Mouse (Mus musculus) limb, embryonic 12.5 days (tissue): ENCODE results near the gene Syap1. TPM values are rescaled to one million over a fixed set of nuclear protein-coding genes. Genes with fewer than 3 reads are reported as not detected.
"Not testable (repeated sequence)": the region's sequence is repeated elsewhere in the genome, so short reads cannot be mapped to it uniquely, and the experiment has no call there.

ENCODE experiments used
- ATAC-seq: fragments of 200-750 bp; cut with Nextera tagmentation; 2 replicates; pipeline ENCODE4 v1.8.0; 2017; ENCODE audit warnings: low read depth, moderate TSS enrichment; ENCODE audit not compliant: insufficient number of reproducible peaks, insufficient read depth, low FRiP score, low TSS enrichment
- H3K27ac ChIP-seq: fragments of 300-500 bp; sonication (generic); 2 replicates; pipeline ENCODE4 v1.5.1; 2016; ENCODE audit warnings: mild to moderate bottlenecking, moderate library complexity
- H3K27me3 ChIP-seq: fragments of 300-500 bp; sonication (generic); 2 replicates; pipeline ENCODE4 v1.6.1; 2016; ENCODE audit warnings: mild to moderate bottlenecking, moderate library complexity
- H3K36me3 ChIP-seq: fragments of 300-500 bp; sonication (generic); 2 replicates; pipeline ENCODE4 v1.6.1; 2016; ENCODE audit warnings: mild to moderate bottlenecking, moderate library complexity
- H3K4me1 ChIP-seq: fragments of 300-500 bp; sonication (generic); replicated peaks from 2 replicates; pipeline ENCODE4 v1.6.1; 2016
- H3K4me2 ChIP-seq: fragments of 300-500 bp; sonication (generic); 2 replicates; pipeline ENCODE4 v1.6.1; 2016; ENCODE audit warnings: mild to moderate bottlenecking, moderate library complexity
- H3K4me3 ChIP-seq: fragments of 300-500 bp; sonication (generic); replicated peaks from 2 replicates; pipeline ENCODE4 v1.5.1; 2016; ENCODE audit warnings: mild to moderate bottlenecking
- H3K9ac ChIP-seq: fragments of 300-500 bp; sonication (generic); replicated peaks from 2 replicates; pipeline ENCODE4 v1.6.1; 2016; ENCODE audit warnings: mild to moderate bottlenecking, moderate library complexity
- H3K9me3 ChIP-seq: fragments of 300-500 bp; sonication (generic); 2 replicates; pipeline ENCODE4 v1.6.1; 2016; ENCODE audit warnings: mild to moderate bottlenecking, moderate library complexity
- WGBS: fragments of 180-500 bp; shearing (Covaris S2); methylation state at CpG from one replicate; pipeline ENCODE4 v1.1.7; 2016; 5-methylcytosine and 5-hydroxymethylcytosine counted together
- polyA plus RNA-seq: library from polyadenylated mRNA; unstranded; fragments of >200 nt; fragmentation: Nextera tagmentation; extraction: Ambion mirVana; gene quantifications from 2 replicates; pipeline ENCODE4 v1.2.1, GENCODE M21; 2016

Syap1 gene
- 45.6 and 50.3 TPM in 2 replicates for polyA plus RNA-seq

- H3K27me3 ChIP-seq: peaks cover 13% of the 10 kb centered on the region
- peak within 1 kb of the TSS; percentile 41; the same call in 1 of the 2 replicates for H3K27ac ChIP-seq
- H3K36me3 ChIP-seq: no peaks in the 10 kb centered on the region
- peak within 1 kb of the TSS; percentile 66 for H3K9ac ChIP-seq
- peaks cover 3% of the 10 kb centered on the region; the same call in 1 of the 2 replicates for H3K4me1 ChIP-seq
- H3K9me3 ChIP-seq: no peaks in the 10 kb centered on the region
- ATAC-seq: peak; percentile 84
- 17% methylated on average over 43 of the region's 47 CpGs for WGBS
- H3K4me3 ChIP-seq: peak within 1 kb of the TSS; percentile 65
- H3K4me2 ChIP-seq: peak within 1 kb of the TSS; percentile 55
Measured at GRCm38 (mm10) chrX:162887931-162888511, at the start of gene Syap1. Gene Syap1 (minus strand): TSS chrX:162888447.

- Histone ChIP-seq H3K4me1 (no peaks in the 10 kb centered on the region), H3K4me3 (no peak overlapping the region), H3K27ac (no peak overlapping the region), H3K36me3 (peaks cover 39% of the 10 kb centered on the region), H3K9ac (no peak overlapping the region), H3K9me3 (no peaks in the 10 kb centered on the region), H3K27me3 (0 out of 2 replicates have a peak, but pooled peaks cover 4% of the 10 kb centered on the region), H3K4me2 (no peak overlapping the region)
- no peak for ATAC-seq
- 89% methylated on average over 2 of the region's 2 CpGs for WGBS
Measured at GRCm38 (mm10) chrX:162931467-162931866, 43.2 kb upstream of the Syap1 start.

- ATAC-seq: no peak
- Histone ChIP-seq H3K4me2 (no peak overlapping the region), H3K9ac (no peak overlapping the region), H3K4me1 (no peaks in the 10 kb centered on the region), H3K27ac (no peak overlapping the region), H3K36me3 (peaks cover 44% of the 10 kb centered on the region; the same call in 1 of the 2 replicates), H3K27me3 (peaks cover 14% of the 10 kb centered on the region), H3K4me3 (no peak overlapping the region), H3K9me3 (no peaks in the 10 kb centered on the region)
- WGBS: 93% methylated on average over 8 of the region's 8 CpGs
Measured at GRCm38 (mm10) chrX:162921487-162922125, 33.4 kb upstream of the Syap1 start.

- no peak overlapping the region for H3K4me2 ChIP-seq
- no peaks in the 10 kb centered on the region for H3K27me3 ChIP-seq
- peaks cover 34% of the 10 kb centered on the region for H3K36me3 ChIP-seq
- no peak overlapping the region for H3K27ac ChIP-seq
- H3K9me3 ChIP-seq: no peaks in the 10 kb centered on the region
- no peak overlapping the region for H3K9ac ChIP-seq
- no peaks in the 10 kb centered on the region for H3K4me1 ChIP-seq
- peak; percentile 37; the same call in 1 of the 2 replicates for ATAC-seq
- H3K4me3 ChIP-seq: no peak overlapping the region
- WGBS: 41% methylated on average over 5 of the region's 5 CpGs
Measured at GRCm38 (mm10) chrX:162915697-162916096, 27.4 kb upstream of the Syap1 start.

- WGBS: 97% methylated on average over 3 of the region's 3 CpGs
- ATAC-seq: no peak
- H3K4me3 ChIP-seq: no peak overlapping the region
Measured at GRCm38 (mm10) chrX:162913651-162914050, 25.4 kb upstream of the Syap1 start.

GRCm38 (mm10) chrX:162907554-162907953, 19.3 kb upstream of the Syap1 start:
- 79% methylated on average over 3 of the region's 3 CpGs for WGBS
- Histone ChIP-seq H3K9me3 (no peaks in the 10 kb centered on the region), H3K27ac (no peak overlapping the region), H3K4me1 (no peaks in the 10 kb centered on the region), H3K36me3 (peaks cover 19% of the 10 kb centered on the region), H3K4me3 (no peak overlapping the region), H3K9ac (no peak overlapping the region), H3K4me2 (no peak overlapping the region), H3K27me3 (peaks cover 9% of the 10 kb centered on the region; the same call in 1 of the 2 replicates)
- ATAC-seq: no peak

More at GRCm38 (mm10) chrX:162913651-162914050, 25.4 kb upstream of the Syap1 start:
- no peak overlapping the region for H3K27ac ChIP-seq
- H3K27me3 ChIP-seq: no peaks in the 10 kb centered on the region
- H3K9ac ChIP-seq: no peak overlapping the region
- no peaks in the 10 kb centered on the region for H3K4me1 ChIP-seq
- no peaks in the 10 kb centered on the region for H3K9me3 ChIP-seq
- peaks cover 41% of the 10 kb centered on the region for H3K36me3 ChIP-seq
- H3K4me2 ChIP-seq: no peak overlapping the region

- H3K27me3 ChIP-seq: peaks cover 9% of the 10 kb centered on the region
- peak overlapping the region; percentile 68 for H3K9ac ChIP-seq
- no peaks in the 10 kb centered on the region for H3K36me3 ChIP-seq
- WGBS: 22% methylated on average over 29 of the region's 29 CpGs
- H3K9me3 ChIP-seq: no peaks in the 10 kb centered on the region
- H3K27ac ChIP-seq: peak overlapping the region; percentile 85
- H3K4me3 ChIP-seq: peak overlapping the region; percentile 60
- H3K4me1 ChIP-seq: no peaks in the 10 kb centered on the region
- peak overlapping the region; percentile 52 for H3K4me2 ChIP-seq
- peak; percentile 67 for ATAC-seq
Measured at GRCm38 (mm10) chrX:162902040-162902734, 13.9 kb upstream of the Syap1 start.

GRCm38 (mm10) chrX:162901371-162902039, 13.3 kb upstream of the Syap1 start:
- H3K27me3 ChIP-seq: peaks cover 9% of the 10 kb centered on the region
- H3K36me3 ChIP-seq: no peaks in the 10 kb centered on the region
- H3K4me1 ChIP-seq: no peaks in the 10 kb centered on the region

GRCm38 (mm10) chrX:162900938-162901337, 12.7 kb upstream of the Syap1 start, which contains the start of gene Ctps2:
Gene Ctps2 (plus strand): TSS chrX:162901238.
- WGBS: 30% methylated on average over 4 of the region's 4 CpGs
- Histone ChIP-seq H3K27ac (peak within 1 kb of the TSS; percentile 85), H3K27me3 (peaks cover 9% of the 10 kb centered on the region), H3K9ac (peak within 1 kb of the TSS; percentile 68), H3K4me3 (peak within 1 kb of the TSS; percentile 60), H3K4me2 (peak within 1 kb of the TSS; percentile 52), H3K36me3 (no peaks in the 10 kb centered on the region), H3K9me3 (no peaks in the 10 kb centered on the region), H3K4me1 (no peaks in the 10 kb centered on the region)
- ATAC-seq: 0 out of 2 replicates have a peak, but pooled peaks have one; percentile 4

More at GRCm38 (mm10) chrX:162901371-162902039, 13.3 kb upstream of the Syap1 start:
- peak overlapping the region; percentile 52 for H3K4me2 ChIP-seq
- H3K9ac ChIP-seq: peak overlapping the region; percentile 68
- peak overlapping the region; percentile 85 for H3K27ac ChIP-seq
- no peaks in the 10 kb centered on the region for H3K9me3 ChIP-seq
- WGBS: 26% methylated on average over 25 of the region's 25 CpGs
- peak overlapping the region; percentile 60 for H3K4me3 ChIP-seq
- ATAC-seq: peak; percentile 89

- ATAC-seq: 0 out of 2 replicates have a peak, but pooled peaks have one; percentile 38
- H3K36me3 ChIP-seq, H3K4me1 ChIP-seq, H3K9me3 ChIP-seq, H3K4me2 ChIP-seq, H3K27ac ChIP-seq, H3K9ac ChIP-seq: not testable (repeated sequence)
- 84% methylated on average over 8 of the region's 25 CpGs for WGBS
- Histone ChIP-seq H3K4me3 (0 out of 2 replicates have a peak overlapping the region, but pooled peaks have one; percentile 6), H3K27me3 (peaks cover 12% of the 10 kb centered on the region)
Measured at GRCm38 (mm10) chrX:162888575-162889223, 452 bp upstream of the Syap1 start.
